Mouse (Mus musculus) megakaryocyte, embryonic 14.5 days (primary cell): ENCODE results near the gene Yars.

Experiments used
- FLI1 ChIP-seq: IDR thresholded peaks from 2 replicates; pipeline ENCODE4 v1.6.1; 2012; ENCODE audit warnings: low read length, inconsistent platforms, mixed read lengths
- GATA1 ChIP-seq: IDR thresholded peaks from 3 replicates; pipeline ENCODE4 v1.6.1; 2012; ENCODE audit warnings: mixed read lengths, low read length, inconsistent platforms, borderline replicate concordance

GRCm38 (mm10) chr4:129191691-129192090 is 2.1 kb downstream of the Yars start:
- TF ChIP-seq GATA1: no peak
- no peak for TF ChIP-seq FLI1
